Mouse (Mus musculus): ENCODE data around the gene Zmynd11.
"Not testable (repeated sequence)": the region's sequence is repeated elsewhere in the genome, so short reads cannot be mapped to it uniquely, and the experiment has no call there.

The Zmynd11 gene

DNA sequence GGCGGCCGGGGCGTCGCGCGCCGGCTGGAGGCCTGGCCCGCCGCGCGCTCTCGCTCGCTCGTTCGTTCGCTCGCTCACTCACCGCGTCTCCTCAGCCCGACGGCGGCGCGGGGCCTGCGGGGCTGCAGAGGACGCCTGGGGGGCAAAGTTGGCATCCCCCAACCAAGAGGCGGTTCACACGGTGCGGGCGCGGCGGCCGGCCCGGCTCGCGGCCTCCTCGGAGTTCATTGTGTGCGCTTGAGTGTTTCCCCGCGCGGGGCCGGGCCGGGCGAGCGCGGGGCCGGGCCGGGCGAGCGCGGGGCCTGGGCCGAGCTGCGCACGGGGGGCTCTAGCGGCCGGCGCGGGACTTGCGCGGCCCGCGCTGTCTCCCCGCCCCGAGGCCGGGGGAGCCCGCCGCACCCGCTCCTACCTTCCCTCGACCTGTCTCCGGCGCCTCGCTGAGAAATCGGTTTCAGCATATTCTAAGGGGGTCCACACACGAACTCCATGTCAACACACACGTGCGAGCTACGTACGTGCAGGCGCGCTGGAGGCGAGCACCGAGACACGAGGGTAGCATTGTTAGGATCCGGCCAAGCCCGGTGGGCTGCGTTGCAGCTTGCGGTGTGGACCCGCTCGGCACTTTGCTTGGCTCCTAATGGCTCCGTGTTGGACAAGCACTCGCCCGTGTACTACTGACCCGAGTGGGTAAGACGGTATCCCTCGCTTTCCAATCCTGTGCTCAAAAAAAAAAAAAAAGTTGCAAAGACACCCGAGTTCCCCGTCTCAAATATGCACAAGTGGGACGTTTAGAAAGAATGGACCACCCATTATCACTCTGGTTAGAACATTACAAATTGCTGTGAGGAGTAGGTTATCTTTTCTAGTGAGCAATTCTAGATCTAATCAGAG, at the start of gene Zmynd11:
Gene Zmynd11 (minus strand): TSS at position 685 of the 891 bp plus-strand sequence.
- DNase-seq (ENCODE audit: low read depth, low spot score), result peak; percentile 55

DNA sequence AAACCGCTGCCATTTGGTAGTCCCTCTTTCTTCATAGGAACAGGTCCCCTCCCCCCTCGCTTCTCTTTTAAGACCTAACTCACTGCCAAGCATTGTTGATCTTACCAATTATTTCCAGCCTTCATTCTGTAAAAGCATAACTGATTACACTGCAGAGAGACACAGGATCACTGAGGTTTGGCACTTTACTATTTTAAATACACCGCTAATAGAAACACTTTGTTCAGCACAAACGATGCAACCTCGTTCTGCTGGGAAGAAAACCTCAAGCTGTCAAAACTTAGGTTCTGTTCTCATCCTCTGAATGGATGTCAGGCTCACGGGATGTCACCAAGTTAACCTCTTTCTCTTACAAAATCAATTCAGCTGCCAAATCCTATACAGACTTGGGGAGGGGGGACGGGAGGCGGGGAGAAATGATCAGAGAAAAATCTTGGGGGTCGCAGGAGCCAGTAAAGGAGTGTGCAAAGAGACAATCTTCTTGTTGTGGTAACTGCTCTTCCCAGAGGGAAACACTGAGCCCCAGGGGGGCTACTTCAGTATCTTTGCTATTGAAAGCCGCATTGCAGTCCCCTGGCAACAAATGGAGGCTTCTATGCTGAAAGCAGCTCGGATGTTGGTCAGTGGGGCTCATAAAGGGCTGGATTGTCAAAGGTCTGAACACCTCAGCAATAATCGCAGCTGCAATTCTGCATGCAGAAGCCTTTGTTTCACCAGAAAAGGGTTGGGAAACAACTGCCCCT, 30.9 kb upstream of the Zmynd11 start:
- DNase-seq (ENCODE audit: low read depth, low spot score), result no peak

DNA sequence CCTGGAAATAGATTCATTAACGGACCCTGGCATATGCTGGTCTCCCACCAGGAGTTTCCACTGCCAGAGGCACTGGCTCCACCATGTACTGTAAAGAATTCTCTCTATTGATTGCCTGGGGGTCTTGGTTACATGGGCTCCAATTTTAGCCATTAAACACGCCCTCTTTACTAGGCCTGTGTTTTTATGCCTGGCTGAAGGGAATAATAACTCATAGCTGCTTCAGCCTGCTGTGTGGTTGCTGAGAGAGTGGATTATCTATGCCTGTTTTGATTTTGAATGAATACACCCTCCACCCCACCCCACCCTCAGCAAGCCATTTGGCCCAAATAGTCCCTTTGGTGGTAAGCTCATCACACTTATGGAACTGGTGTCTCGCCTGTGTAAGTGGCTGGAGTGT, 20.9 kb upstream of the Zmynd11 start:
- DNase-seq (ENCODE audit: low read depth, low spot score), result no peak

DNA sequence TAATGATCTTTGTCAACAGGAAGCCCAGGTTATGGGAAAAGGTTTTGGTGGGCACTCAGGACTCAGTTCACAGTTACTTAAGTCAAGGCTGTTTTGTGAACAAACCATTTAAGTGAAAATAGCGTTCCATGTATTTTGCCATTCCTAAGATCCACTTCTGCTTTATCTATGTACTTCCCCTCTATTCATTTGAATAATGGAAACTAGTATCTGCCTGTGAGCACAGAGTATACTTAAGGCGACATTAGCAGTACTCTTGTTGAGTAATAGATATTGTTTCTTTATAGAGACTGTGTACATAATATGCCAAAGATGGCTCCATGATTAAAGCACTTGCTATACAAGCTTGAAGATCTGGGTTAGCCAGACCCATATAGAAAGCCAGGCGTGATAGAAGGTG, 18.6 kb upstream of the Zmynd11 start:
- DNase-seq (ENCODE audit: low read depth, low spot score), result no peak

DNA sequence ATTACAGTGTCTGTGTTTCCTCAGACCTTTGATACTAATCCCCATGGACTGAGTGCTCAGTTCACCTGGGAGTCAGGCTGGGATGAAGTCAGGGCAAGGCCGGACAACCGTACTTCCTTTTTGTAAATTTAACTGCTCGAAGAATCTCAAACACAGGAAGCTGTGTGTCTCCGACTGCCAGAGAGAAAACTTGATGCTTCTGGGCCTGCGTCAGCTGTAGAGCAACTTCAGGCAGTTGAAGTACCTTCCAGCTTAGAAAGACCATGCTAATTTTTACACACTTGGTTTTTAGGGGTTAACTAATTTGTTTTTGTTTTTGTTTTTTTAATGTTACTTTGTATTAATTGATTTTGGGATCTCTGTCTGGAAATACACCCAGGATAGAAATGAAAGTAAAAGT, 10.8 kb upstream of the Zmynd11 start:
- DNase-seq (ENCODE audit: low read depth, low spot score), result no peak

DNA sequence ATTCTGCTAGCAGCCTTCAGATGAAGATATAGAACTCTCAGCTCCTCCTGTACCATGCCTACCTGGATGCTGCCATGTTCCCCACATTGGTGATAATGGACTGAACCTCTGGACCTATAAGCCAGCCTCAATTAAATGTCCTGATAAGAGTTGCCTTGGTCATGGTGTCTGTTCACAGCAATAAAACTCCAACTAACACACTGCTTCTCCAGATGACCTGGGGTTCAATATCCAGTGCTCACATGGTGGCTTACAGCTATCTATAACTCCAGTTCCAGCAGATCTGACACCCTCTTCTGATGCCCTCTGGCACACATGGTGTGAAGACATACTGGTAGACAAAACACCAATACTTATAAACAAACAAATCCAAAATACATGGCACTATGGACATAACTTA, 8.9 kb upstream of the Zmynd11 start:
- DNase-seq (ENCODE audit: low read depth, low spot score), result no peak

DNA sequence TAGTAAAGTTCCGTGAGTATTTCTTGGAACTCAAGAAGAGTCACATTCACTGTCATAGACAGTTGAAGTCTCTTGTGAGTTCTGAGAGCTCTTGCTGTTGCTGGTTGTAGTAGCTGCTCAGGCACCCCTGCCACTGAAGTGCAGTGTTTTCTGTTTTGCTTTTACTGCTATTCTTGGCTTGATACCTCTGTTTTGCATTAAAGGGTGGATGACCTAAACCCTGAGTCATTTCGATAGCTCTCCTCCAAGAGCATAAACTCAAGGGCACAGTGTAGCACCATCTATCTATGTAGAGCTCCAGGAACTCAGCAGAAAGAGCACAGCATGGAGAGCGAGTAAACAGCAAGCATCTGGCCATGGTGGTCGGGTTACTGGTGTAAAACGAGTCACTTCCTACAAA, 2.1 kb upstream of the Zmynd11 start:
- peak; percentile 35 for DNase-seq (ENCODE audit: low read depth, low spot score)

DNA sequence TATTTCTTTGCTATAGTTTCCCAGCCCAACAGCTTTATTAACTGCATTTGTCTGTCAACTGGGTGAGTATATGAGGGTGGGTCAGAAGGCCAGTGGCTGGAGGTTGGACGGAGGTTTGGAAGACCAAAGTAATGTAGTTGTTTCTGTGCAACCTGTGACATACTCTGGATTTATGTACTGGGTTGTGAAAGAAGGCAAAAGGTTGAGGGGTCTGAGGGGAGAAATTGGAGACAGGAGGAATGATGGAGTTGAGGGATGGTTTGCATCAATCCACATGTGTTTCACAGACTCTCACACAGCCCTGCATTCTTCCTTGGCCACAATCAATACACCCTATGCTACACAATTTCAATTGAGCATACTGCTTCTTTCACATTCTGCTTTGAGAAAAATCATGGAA, 1.4 kb upstream of the Zmynd11 start:
- DNase-seq (ENCODE audit: low read depth, low spot score), result peak; percentile 67

DNA sequence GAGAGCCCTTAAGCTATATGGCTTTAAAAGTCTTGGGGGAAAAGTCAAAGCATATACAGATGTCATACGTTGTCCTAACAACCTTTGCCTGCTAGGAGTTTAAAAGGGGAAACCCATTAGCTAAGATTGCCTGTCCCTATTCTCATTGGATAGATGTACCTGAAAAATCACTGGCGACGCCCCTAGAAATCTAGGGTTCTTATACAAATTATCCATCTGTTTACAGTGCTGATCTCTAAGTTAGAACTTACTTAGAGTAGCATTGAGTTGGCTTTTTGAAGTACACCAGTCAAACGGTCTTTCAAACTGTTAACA, 364 bp upstream of the Zmynd11 start:
- DNase-seq (ENCODE audit: low read depth, low spot score), result peak; percentile 24

DNA sequence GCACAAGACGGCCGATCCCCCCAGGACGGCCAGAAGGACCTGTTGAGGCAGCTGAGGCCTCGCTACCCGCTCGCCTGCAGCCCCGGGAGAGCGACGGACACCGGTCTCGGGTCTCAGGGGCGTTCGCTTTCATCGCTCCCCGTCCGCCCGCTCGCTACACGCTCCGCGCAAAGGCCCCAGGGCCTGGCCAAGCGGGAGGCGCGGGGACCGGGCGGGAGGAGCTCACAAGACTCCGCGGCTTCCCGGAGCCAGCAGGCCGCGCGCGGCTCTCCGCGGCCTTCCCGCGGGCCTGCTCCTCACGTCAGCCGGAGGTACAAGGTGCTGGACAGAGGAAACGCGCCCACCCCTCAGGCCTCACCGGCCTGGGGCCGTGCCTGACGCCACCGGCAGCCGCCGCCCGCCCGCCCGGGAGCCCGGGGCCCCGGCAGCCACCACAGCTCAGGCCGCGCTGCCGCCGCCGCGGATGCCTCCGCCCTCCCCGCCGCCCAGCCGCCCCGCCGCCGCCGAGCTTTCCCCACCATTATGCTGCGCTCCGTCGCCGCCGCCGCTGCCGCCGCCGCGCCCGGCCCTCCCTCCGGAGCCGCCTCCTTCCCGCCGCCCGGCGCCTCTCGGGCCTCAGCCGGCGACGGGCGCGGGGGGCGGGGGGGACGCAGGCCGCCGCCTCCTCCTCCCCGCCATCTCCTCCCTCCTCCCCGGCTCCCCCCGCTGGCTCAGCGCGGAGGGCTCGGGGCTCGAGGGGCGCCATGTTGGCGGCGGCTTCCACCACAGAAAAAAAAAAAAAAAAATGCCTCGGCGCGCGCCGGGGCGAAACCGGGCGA, 1.1 kb downstream of the Zmynd11 start:
- DNase-seq (ENCODE audit: low read depth, low spot score), result peak; percentile 59

DNA sequence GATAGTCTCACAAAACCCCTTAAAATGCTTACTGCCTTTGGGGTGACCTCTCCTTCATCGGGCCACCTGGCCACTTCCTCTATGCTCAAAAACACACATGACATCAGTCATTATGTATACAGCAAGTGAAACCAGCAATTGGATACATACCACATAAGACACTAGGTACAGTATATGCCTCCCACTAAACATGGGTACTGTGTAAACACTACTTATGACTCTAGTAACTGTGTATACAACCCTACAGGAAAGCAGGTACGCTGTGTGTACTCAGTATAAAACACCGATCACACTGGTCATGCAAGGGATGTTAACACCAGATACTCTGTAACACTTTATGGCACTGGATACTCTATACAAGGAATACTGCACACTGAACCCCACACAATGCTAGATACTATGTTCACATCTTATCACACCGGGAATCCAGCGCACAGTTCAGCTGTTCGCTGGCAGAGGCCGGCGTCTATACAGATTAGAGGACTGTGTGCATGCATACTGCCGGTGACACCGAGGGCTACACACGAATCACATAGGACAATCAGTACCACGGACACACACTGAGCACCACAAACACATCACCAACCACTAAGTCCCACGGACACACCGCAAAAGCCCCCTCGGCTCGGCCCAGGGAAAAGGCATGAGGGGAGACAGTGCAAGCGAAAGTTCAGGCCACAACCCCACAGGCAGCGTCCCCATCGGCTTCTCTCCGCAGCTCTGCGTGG, 1.9 kb downstream of the Zmynd11 start:
- peak; percentile 32 for DNase-seq (ENCODE audit: low read depth, low spot score)

DNA sequence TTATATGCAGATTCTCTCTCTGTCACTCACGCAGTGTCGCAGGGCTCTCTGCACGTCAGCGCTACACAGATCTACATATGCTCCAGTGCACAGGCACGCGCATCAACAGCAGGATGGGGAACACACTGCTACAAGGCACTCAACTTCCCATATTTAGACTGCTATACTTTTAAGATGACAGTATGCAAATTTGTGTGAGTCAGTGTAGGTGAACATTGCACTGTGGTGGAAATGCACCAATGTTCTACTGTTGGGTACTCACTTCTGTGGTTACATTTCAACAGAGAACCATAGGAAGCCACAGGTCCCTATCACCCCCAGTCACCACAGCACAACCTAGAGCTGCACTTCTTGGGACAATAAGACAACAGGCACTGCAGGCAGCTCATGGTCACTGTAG, 5.1 kb downstream of the Zmynd11 start:
- DNase-seq (ENCODE audit: low read depth, low spot score), result no peak

DNA sequence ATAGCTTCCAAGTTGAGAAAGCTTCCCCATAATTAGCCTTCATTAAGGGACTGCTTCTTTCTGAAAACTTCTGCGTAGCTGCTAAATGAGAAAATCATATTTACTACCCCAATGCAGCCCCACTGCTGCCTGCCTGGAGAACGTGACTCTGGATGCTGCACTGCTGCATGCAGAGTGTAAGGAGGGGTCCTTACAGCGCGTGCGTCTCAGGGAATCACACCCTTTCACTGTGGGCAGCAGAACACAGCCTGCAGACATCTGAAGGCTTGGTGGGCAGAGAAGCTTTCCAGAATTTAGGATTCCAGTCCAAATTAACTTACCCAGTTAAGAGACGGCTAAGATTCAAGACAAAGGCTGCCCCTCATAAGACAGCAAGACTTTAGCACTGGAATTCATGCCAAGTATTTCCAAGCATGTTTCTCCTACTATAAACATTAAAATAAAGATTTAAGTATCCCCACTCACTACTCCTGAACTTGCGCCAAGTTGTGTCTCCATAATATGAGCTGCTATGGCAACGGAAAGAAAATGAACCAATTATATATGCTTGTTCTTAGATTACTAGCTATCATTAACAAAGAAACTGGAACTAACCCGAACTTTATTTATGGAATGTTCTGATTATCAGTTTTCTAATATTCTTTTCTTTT, 7.2 kb downstream of the Zmynd11 start:
- no peak for DNase-seq (ENCODE audit: low read depth, low spot score)

DNA sequence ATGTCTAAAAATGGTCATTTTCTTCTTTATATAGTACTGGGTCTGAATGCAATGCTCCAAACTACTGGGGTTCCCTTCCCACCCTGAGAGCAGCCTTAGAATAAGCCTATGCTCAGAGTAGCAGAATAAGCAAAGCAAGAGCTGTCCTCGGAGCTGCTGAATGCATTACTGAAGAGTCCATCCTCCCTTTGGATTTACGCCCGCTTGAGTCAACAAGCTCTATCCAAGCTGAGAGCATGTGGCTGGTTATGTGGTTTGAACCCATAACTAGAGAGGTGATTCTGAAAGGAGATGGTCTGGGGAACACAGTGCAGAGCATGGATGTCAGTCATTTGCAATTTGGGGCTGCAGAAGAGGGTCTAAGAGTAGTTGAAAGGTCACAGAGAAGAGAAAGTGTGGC, 11.4 kb downstream of the Zmynd11 start:
- no peak for DNase-seq (ENCODE audit: low read depth, low spot score)

DNA sequence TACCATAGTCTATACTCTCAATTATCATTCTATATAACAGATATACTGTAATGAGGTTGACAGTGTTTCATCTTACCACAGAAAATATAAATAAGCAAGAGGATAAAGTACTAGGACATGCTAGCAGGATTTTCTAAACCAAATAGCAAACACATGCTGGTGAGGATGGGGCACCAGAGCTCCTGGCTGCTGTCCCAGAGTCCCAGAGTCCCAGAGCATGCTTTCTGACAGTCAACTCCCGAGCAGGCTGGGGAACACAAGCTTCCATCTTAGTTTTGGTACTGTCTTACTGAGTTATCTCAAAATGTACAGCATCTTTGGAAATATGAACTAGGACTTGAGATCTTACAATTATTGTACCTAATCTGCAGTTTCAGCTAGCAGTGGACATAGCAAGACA, 14.8 kb downstream of the Zmynd11 start:
- DNase-seq (ENCODE audit: low read depth, low spot score), result no peak

DNA sequence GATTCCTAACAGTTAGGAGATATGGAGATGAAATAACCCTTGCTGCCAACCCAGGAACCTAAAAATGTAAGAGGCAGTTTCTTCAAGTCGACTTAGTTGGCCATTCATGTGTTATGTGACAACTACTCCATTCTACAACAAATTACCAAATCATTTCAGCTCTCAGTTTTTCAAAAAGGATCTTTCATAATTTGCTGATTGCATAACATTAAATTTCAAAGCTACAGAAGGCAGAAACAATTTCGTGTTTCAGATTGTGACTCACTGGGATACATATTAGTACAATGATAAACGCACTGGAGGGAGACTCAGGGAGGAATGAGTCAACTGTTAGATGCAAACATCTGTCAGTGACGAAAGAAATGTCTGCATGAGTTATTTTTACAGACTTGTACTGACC, 15.3 kb downstream of the Zmynd11 start:
- no peak for DNase-seq (ENCODE audit: low read depth, low spot score)

DNA sequence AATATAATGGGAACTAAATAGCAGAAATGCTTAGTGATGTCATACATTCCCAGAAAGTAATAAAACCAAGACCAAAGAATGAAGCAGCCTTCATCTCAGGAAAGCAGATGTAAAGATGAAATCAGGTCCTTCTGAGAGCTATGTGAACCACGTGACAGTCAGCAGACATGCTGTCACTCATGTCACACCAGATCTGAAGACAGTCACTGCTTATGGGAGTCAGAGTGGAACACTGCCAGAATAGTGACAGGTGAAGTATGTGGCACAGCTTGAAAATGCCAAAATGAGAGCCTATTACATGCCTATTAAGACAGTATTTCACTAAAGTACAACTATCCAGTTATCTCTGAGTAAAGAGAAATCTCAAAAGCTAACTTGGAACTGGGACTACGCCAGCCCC, 26.9 kb downstream of the Zmynd11 start:
- DNase-seq (ENCODE audit: low read depth, low spot score), result no peak

DNA sequence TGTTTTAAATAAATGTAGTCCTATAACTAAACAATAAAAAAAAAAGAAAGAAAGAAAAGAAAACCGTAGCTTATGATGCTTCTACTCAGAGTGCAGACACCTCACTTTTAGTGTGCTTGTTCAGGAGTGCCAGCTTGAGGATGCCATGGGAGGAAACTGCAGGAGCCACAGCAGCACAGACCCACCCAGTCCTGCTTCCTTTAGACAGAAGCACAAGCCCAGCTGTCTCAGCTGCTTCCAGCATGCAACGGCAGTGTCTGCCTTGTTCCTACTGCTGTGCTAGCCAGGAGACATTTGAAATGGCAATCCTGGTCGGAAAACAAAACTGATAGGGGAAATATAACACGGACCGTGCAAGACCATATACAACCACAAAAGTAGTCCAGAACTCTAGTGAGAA, 28.1 kb downstream of the Zmynd11 start:
- DNase-seq (ENCODE audit: low read depth, low spot score), result no peak

DNA sequence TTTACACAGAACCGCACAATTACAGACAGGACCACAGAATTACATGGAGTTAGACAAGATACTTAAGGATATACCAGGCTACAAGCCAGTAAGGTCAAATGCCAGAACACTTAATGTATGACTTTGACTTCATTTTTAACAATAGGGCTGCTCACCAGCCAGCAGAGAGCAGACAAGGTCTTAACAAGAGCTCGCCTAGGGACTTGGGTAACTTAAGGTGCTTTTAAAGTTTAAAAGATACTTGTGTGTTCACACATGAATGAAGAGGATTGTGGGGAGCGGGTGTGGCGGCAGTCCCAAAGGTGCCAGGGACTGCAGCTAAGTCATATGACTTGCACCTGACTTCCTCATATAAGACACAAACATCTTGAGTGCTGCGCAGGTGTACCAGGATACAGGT, 32.9 kb downstream of the Zmynd11 start:
- not testable (repeated sequence) for DNase-seq (ENCODE audit: low read depth, low spot score)

DNA sequence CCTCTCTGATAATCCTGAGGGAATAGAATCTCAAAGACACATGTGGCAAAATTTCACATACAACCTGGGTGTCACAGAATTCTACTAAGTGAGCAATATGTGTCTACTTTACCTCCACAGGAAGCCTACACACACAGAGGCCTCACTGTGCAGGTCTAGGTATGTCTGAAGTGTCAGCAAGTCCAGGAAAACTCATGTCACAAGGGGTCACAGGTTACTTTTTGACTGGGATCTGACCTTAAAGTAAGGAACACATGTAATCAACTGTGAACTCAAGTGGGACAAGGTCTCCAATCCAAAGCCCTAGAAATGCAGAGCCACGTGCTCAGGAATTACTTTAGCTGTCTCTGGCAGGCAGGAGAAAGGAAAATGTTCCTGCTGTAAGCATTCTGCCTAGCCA, 36.1 kb downstream of the Zmynd11 start:
- DNase-seq (ENCODE audit: low read depth, low spot score), result no peak

DNA sequence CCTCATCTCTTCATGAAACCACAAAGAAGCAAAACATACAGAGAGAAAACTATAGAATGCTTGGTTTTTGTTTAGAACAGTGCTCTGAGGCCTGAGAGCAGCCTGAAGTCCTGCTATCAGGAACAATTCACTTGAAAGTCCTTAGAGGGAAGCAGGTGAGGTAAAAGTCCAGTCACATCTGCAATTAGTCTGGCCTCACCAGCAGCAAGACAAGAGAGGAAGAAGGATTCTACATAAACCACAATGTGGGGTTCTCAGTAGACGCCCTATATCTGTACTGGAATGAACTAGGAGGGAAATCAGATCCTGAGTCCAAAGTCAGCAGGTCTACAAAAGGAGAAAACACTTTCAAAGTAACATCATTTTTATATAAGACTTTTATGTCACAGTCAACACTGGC, 49.9 kb downstream of the Zmynd11 start:
- no peak for DNase-seq (ENCODE audit: low read depth, low spot score)
